Mouse (Mus musculus) liver, adult 2 months (tissue): Measurements from ENCODE around the gene Gm20662. TPM values are rescaled to one million over a fixed set of nuclear protein-coding genes. Genes with fewer than 3 reads are reported as not detected.

Experiments
- DNase-seq: peaks from one replicate; pipeline ENCODE4 v3.0.0-alpha.2; 2011; ENCODE audit warnings: low read depth, low spot score; ENCODE audit errors: extremely low read depth
- H3K27ac ChIP-seq: fragments of 200-500 bp; replicated peaks from 2 replicates; pipeline ENCODE4 v1.5.1; 2012; ENCODE audit warnings: low read depth, mild to moderate bottlenecking, control low read depth, inconsistent platforms, low read length; ENCODE audit not compliant: insufficient read depth
- H3K27me3 ChIP-seq: fragments of 200-500 bp; 2 replicates; pipeline ENCODE4 v1.6.1; 2012; ENCODE audit warnings: mild to moderate bottlenecking, moderate library complexity, low read length, inconsistent platforms; ENCODE audit not compliant: control insufficient read depth, insufficient read depth
- H3K36me3 ChIP-seq: fragments of 200-500 bp; 2 replicates; pipeline ENCODE4 v1.6.1; 2012; ENCODE audit warnings: low read length, inconsistent platforms; ENCODE audit not compliant: control insufficient read depth, insufficient read depth
- H3K4me1 ChIP-seq: fragments of 200-500 bp; 2 replicates; pipeline ENCODE4 v1.6.1; 2011; ENCODE audit warnings: low read length; ENCODE audit not compliant: control insufficient read depth, insufficient read depth
- H3K4me3 ChIP-seq: fragments of 200-500 bp; 2 replicates; pipeline ENCODE4 v1.5.1; 2011; ENCODE audit warnings: low read depth, mild to moderate bottlenecking, control low read depth, low read length, moderate library complexity; ENCODE audit not compliant: insufficient read depth
- H3K79me2 ChIP-seq: fragments of 200-500 bp; 2 replicates; pipeline ENCODE4 v1.6.1; 2012; ENCODE audit warnings: inconsistent platforms, mild to moderate bottlenecking, low read length, moderate library complexity; ENCODE audit not compliant: control insufficient read depth, insufficient read depth
- H3K9ac ChIP-seq: fragments of 200-500 bp; 2 replicates; pipeline ENCODE4 v1.6.1; 2012; ENCODE audit warnings: low read depth, mild to moderate bottlenecking, control low read depth, inconsistent platforms, low read length
- CTCF ChIP-seq: fragments of 200-500 bp; IDR thresholded peaks from 2 replicates; pipeline ENCODE4 v1.5.1; 2011; ENCODE audit warnings: low read depth, low read length, control low read depth
- POLR2A ChIP-seq: fragments of 200-500 bp; IDR thresholded peaks from 2 replicates; pipeline ENCODE4 v1.6.1; 2011; ENCODE audit warnings: low read length, control low read depth; ENCODE audit not compliant: insufficient read depth; ENCODE audit errors: extremely low read depth
- WGBS: fragments of 180-500 bp; shearing (Covaris S2); methylation state at CpG from one replicate; pipeline ENCODE4 v1.1.7; 2018; 5-methylcytosine and 5-hydroxymethylcytosine counted together
- polyA plus RNA-seq: library from polyadenylated mRNA; depleted of rRNA; stranded (reverse); fragments of >200 nt; gene quantifications from 2 replicates; pipeline ENCODE4 v1.2.3, GENCODE M21; 2012
- total RNA-seq: library from RNA; depleted of rRNA; stranded (reverse); fragments of >200 nt; gene quantifications from 2 replicates; pipeline ENCODE4 v1.2.3, GENCODE M21; 2014

Gene Gm20662
- total and polyA plus RNA-seq, 2 experiments: 0.76 TPM; not detected in 1

DNA sequence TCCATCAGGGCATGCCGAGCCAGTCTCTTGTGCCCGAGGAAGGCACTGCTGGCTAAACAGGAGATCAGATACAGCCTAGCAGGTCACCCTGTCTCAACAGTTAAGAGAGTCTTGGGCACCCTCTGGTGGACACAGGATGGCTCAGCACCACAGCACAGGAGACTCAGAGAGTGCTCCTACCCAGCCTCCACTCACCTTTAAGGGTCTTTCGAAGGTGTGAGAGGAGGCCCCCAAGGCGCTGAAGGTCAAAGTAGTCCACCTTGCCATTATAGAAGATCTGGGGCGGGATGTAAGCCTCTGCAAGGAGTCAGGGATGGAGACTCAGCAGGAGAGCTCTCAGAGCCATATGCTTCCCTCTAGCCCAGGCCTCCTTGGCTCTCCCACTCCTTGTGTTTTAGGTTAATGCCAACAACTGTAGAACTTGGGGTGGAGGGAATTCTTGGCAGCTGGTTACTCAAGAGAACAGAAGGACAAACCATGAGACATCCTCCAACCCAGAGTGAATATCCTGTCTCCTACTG lies 69.4 kb downstream of the Gm20662 start:
- no peak for DNase-seq
- peak; percentile 75 for TF ChIP-seq CTCF
- TF ChIP-seq POLR2A: no peak
- no peaks in the 10 kb centered on the region for H3K4me1 ChIP-seq

GRCm38 (mm10) chr9:108067199-108067598 lies 71.0 kb downstream of the Gm20662 start:
- WGBS: 97% methylated on average over 7 of the region's 7 CpGs

More for the DNA sequence above, 69.4 kb downstream of the Gm20662 start:
- peaks cover 20% of the 10 kb centered on the region; the same call in 1 of the 2 replicates for H3K36me3 ChIP-seq
- WGBS: 64% methylated on average over 5 of the region's 5 CpGs
- no peaks in the 10 kb centered on the region for H3K27me3 ChIP-seq
- no peak overlapping the region for H3K4me3 ChIP-seq
- no peak overlapping the region for H3K9ac ChIP-seq
- H3K27ac ChIP-seq: no peak overlapping the region
- H3K79me2 ChIP-seq: no peaks in the 10 kb centered on the region

GRCm38 (mm10) chr9:108067900-108068299 lies 71.8 kb downstream of the Gm20662 start:
- TF ChIP-seq POLR2A: no peak
- peak; percentile 70 for TF ChIP-seq CTCF
- Histone ChIP-seq H3K79me2 (no peaks in the 10 kb centered on the region), H3K4me3 (no peak overlapping the region), H3K9ac (no peak overlapping the region), H3K36me3 (peaks cover 20% of the 10 kb centered on the region; the same call in 1 of the 2 replicates), H3K27me3 (no peaks in the 10 kb centered on the region), H3K27ac (no peak overlapping the region), H3K4me1 (peaks cover 11% of the 10 kb centered on the region)
- DNase-seq: peak; percentile 75
- 31% methylated on average over 8 of the region's 8 CpGs for WGBS

More at GRCm38 (mm10) chr9:108067199-108067598, 71.0 kb downstream of the Gm20662 start:
- Histone ChIP-seq H3K27me3 (no peaks in the 10 kb centered on the region), H3K36me3 (peaks cover 24% of the 10 kb centered on the region; the same call in 1 of the 2 replicates), H3K27ac (no peak overlapping the region), H3K9ac (no peak overlapping the region), H3K4me1 (peaks cover 5% of the 10 kb centered on the region), H3K79me2 (no peaks in the 10 kb centered on the region), H3K4me3 (no peak overlapping the region)
- DNase-seq: no peak
- no peak for TF ChIP-seq CTCF
- TF ChIP-seq POLR2A: no peak

DNA sequence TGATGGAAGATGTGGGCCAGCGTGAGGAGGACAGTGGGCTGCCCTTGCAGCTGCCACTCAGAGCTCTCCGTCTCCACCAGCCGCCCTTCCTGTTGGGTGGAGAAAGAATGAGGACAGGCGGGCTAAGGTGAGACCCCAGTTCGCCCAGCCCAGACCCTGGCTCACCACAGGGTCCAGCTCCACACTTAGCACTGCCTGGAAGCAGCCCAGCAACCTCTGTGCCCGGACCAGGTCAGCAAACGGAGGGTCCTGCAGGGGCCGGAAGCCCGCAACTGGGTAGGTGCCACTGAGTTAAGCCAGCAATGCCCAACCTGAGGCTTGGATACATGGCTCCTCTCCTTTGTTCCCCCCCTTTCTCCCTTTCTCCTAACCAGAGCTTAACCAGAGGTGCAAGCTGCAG lies 72.9 kb downstream of the Gm20662 start:
- no peak for DNase-seq
- Histone ChIP-seq H3K4me3 (no peak overlapping the region), H3K79me2 (no peaks in the 10 kb centered on the region), H3K4me1 (peaks cover 17% of the 10 kb centered on the region), H3K36me3 (peaks cover 17% of the 10 kb centered on the region; the same call in 1 of the 2 replicates), H3K27me3 (no peaks in the 10 kb centered on the region), H3K27ac (no peak overlapping the region), H3K9ac (no peak overlapping the region)
- TF ChIP-seq POLR2A (no peak), CTCF (no peak)
- WGBS: 95% methylated on average over 9 of the region's 9 CpGs

DNA sequence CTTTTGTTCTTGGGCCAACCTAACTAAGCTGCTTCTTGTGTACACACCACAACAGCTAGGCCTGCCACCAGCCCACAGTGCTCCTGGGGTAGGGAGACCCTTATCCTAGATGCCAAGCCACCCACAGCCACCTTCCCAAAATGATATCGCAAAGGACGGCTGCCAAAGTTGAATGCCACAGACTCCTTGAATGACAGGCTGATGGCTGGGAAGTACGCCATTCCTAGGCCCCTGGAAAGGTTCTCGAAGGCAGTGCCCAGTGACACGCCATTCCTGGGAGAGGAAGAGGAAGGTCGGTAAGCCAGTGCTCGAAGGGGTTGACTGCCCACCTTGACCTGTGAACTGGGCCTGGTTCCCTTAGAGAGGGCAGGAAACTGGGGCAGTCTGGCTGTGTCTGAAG lies 73.4 kb downstream of the Gm20662 start:
- Histone ChIP-seq H3K27ac (no peak overlapping the region), H3K9ac (no peak overlapping the region), H3K79me2 (no peaks in the 10 kb centered on the region), H3K36me3 (peaks cover 17% of the 10 kb centered on the region; the same call in 1 of the 2 replicates), H3K4me1 (peaks cover 17% of the 10 kb centered on the region), H3K27me3 (no peaks in the 10 kb centered on the region), H3K4me3 (no peak overlapping the region)
- 86% methylated on average over 7 of the region's 7 CpGs for WGBS
- TF ChIP-seq CTCF (no peak), POLR2A (no peak)
- DNase-seq: no peak

DNA sequence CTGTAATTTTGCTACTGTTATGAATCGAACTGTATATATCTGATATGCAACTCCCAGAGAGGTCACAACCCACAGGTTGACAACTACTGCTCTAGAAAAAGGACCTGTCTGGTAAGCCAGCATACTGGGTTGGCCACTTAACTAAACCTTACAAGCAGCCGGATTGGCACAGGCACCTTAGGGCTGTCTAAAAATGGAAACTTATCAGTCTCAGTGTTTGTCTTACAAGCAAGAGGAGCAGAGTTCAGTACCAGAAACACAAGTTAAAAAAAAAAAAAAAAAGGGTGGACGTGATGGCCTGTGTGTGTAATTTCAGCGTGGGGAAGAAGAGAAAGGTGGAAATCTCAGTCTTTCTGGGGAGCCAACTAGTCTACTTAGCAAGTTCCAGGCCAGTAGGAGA lies 75.7 kb downstream of the Gm20662 start:
- no peaks in the 10 kb centered on the region for H3K79me2 ChIP-seq
- peaks cover 17% of the 10 kb centered on the region for H3K4me1 ChIP-seq
- H3K27ac ChIP-seq: peak overlapping the region; percentile 73
- DNase-seq: peak; percentile 91
- no peaks in the 10 kb centered on the region for H3K27me3 ChIP-seq
- H3K36me3 ChIP-seq: peaks cover 10% of the 10 kb centered on the region; the same call in 1 of the 2 replicates
- no peak for TF ChIP-seq POLR2A
- no peak for TF ChIP-seq CTCF
- WGBS: 31% methylated on average over 4 of the region's 4 CpGs
- no peak overlapping the region; the same call in 1 of the 2 replicates for H3K9ac ChIP-seq
- H3K4me3 ChIP-seq: no peak overlapping the region
